Mouse (Mus musculus) common myeloid progenitor, adult 5-6 weeks (primary cell): ENCODE results near the gene S100a10. TPM values are rescaled to one million over a fixed set of nuclear protein-coding genes. Genes with fewer than 3 reads are reported as not detected.

Experiments
- ATAC-seq: replicated peaks from 2 replicates; pipeline ENCODE4 v1.8.0; 2016; ENCODE audit warnings: low read depth, mild to moderate bottlenecking, moderate TSS enrichment, inconsistent platforms; ENCODE audit not compliant: poor library complexity, severe bottlenecking
- total RNA-seq: library from RNA; stranded (forward); fragments of 200-1000, 187-1606 nt; gene quantifications from 2 replicates; pipeline ENCODE4 v1.2.3, GENCODE M21; 2017

The S100a10 gene
- total RNA-seq: 282 and 405 TPM in 2 replicates

DNA sequence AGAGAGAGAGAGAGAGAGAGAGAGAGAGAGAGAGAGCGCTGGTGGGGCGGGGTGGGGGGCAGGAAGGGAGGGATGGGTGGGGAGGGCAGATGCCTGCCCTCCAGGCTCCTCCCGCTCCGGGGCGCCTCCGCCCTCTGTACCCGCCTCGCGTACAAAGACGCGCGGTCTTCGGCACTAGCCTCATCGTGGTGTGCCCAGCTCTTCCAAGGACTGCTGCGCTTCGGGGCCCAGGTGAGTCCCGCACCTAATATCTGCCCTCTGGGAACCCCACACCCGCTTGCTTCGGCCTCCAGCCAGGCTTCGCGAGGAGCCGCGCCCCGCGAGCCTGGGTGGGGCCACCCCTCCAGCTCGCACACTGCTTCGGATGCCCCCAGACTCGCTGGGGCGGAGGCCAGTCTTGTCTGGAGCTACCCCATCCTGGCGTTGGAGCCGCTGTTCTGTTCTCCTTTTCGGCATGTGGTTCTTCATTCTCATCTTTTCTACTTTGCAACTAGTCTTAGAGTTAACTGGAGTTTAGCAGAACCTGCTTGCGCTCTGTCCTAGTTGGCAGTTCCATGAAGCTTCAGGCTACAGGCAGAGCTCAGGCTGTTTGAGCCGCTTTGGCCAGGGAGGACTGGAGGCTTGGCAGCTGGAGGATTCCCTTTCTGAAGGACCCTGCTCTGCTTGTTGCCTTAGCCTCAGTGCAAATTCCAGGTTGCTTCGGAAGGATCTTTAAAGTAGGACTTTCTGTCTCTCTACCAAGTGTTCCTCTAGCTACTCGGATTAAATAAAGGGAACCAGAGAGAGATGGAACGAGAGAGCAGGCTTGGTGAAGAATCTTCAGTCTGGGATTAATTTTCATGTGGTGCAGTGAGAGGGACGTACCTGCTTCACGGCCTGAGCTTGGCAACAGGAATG is at the start of gene S100a10:
S100a10 (plus strand) TSS at position 100 of the 897 bp plus-strand sequence.
- peak; percentile 48 for ATAC-seq

- ATAC-seq: peak; percentile 97
Observed at GRCm38 (mm10) chr3:93505960-93506863, 48.7 kb upstream of the S100a10 start.

DNA sequence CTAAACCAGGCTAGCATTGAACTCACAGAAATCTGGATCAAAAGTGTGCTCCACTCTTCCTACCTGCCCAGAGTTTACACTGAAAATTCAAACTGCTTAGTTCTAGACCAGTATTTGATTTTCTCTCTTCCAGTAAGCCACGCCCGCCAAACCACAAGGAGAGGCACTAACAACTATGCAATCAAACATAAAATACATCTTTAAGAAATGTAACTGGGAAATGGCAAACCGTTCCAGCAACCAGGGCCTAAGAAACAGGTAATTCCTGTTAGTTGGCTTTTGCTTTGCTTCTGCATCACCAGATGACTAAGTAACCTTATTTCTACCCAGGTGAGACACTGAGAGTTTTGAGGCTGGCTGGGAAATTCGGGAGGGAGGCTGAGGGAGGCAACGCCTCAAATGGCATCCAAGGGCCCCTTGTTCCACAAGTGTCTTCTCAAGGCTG is 48.0 kb upstream of the S100a10 start:
- ATAC-seq: no peak

DNA sequence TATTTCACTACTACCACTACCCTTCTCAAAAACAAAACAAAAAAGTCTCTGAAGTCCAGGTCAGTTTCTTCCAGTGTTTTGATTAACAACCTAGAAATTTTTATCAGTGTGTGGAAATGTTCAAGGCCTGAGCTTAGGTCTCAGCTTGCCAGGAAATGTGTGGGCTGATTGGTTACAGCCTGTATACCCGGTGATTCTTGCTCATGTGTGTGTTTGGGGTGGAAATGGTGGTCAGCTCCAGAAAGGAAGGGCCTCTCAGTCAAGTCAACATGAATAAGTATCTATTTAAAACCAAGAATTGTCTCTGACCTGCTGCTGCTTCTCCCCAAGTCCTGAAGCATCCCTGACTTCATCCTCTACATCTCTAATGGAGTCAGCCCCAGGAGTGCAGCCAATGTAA is 45.6 kb upstream of the S100a10 start:
- ATAC-seq: no peak

GRCm38 (mm10) chr3:93511036-93511435 is 43.8 kb upstream of the S100a10 start:
- ATAC-seq: no peak

- ATAC-seq: no peak
Observed at GRCm38 (mm10) chr3:93511801-93512200, 43.1 kb upstream of the S100a10 start.

- ATAC-seq: no peak
Observed at GRCm38 (mm10) chr3:93512386-93513101, 42.3 kb upstream of the S100a10 start.

- ATAC-seq: no peak
Observed at GRCm38 (mm10) chr3:93514628-93515027, 40.3 kb upstream of the S100a10 start.

DNA sequence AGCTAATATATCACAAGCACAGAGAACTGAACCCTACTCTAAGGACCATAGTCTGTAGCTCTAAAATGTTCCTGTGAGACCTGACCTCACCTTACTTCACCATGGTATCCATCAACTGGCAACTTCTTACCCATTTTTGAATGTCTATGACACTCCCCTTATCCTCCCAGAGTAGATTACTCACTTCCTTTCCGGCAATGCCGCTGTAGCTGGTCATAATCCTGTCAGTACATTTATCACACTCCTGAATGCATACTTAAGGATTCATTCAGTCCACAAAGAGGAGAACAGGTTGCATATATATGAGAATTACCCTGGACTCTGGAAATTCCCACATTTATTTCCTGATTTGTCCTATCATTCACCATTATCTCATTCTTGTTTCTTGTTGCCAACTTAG is 37.5 kb upstream of the S100a10 start:
- ATAC-seq: no peak

GRCm38 (mm10) chr3:93519856-93520329 is 35.0 kb upstream of the S100a10 start:
- no peak for ATAC-seq

GRCm38 (mm10) chr3:93520330-93521193 is 34.3 kb upstream of the S100a10 start, which contains the start of gene S100a11:
Gene S100a11 (plus strand): TSS chr3:93520488.
- ATAC-seq: peak; percentile 73

DNA sequence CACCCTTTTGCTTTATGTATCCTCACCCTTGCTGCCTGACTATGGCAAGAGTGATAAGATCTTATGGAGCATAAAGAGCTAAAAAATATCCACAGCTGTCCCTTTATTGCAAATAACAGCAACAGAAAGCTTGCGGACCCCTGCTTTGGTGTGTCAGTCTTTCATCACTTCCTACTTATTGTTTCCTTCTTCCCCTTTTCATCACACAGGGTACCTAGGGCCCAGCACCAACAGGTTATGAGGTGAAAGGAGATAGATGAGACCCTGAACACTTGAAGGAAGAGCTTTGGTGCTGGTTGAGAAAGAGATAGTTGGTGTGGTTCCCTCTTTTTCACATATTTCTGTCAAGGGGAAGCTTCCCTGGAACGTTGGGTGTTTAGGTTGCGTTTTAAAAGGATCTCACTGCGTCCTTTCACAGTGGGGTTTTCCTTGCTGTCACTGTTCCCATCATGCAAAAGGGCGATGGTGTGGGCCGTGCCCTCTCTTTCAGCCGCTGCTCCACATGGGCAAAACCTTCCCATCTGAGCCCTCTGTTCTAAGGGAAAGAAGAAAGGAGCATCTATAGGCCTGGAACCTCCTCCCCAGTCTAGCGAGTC is 33.3 kb upstream of the S100a10 start:
- ATAC-seq: peak; percentile 40; the same call in 1 of the 2 replicates

DNA sequence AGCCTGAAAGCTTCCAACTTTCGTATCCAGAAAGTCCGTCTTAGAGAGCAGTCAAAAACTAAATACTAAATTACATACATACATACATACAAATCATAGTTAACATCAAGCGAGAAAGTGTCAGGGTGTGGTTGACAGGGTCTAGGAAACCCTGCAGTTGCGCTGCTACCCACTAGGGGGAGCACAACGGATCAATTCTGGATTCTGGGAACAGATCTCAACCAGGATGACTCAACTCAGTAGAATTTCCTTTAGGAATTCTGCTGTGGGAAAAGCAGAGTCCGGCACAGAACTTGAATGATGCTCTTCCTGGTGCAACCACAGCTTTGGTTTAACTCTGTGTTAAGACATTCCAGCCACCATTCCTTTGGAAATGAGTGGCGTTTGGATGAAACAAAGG is 32.3 kb upstream of the S100a10 start:
- peak; percentile 33; the same call in 1 of the 2 replicates for ATAC-seq

DNA sequence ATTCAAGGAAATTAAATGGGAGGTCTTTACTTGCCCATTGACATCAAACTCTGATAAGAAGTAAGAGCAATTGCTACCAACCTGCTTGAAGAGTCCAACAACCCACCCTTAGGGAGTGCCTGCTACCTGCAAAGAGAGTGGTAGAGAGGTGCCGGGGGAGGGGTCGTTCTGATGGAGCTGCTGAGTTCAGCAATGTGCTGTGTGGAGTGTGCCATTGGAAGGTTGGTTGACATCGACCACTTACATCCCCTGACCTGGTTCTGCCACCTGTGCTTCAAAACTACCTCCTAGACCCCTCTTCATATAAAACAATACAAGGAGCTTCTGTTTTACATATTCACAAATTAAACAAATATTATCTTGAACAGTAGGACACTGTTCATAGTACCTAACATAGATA is 27.6 kb upstream of the S100a10 start:
- no peak for ATAC-seq

DNA sequence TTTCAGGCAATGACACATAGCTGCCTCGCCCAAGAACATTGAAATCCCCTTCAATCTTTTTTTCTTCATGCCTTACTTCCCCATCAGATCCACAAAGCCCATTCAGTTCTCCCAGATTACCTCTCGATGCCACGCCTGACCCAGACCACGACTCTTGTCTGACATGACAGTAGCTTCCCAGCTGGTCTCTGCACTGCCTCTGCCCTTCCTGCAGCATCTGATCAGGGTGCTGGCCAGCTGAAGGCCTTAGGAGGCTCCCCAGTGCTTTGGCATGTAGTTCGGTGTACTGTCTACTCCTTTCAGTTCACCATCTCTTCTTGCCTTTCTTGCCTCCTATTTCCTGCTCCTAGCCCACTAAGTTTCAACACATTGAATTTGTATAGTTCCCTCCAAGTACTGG is 26.1 kb upstream of the S100a10 start:
- ATAC-seq: no peak

DNA sequence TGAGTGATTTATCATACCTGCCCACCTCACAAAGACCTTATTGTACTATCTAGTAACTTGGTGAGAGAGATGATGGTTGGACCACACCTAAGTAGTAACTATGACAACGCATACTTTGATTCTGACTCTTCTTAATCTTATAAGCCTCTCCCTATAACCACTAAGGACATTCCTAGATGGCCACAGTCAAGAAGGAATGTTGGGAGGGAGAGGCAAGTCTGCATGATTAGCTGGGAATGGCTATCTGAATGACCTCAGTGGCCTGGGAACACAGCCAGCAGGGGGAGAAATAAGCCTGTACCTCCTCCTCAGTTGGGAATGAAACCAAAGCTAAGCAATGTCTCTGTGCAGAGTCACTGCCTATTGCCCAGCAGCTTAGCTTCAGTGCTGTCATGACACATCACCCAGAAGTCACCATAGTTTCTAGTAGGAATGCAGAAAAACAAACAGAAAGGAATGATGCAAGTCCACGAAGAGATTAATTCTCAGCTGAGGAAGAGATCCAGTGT is 17.8 kb upstream of the S100a10 start:
- ATAC-seq: 0 out of 2 replicates have a peak, but pooled peaks have one; percentile 47

- ATAC-seq: no peak
Observed at GRCm38 (mm10) chr3:93538486-93538885, 16.4 kb upstream of the S100a10 start.

DNA sequence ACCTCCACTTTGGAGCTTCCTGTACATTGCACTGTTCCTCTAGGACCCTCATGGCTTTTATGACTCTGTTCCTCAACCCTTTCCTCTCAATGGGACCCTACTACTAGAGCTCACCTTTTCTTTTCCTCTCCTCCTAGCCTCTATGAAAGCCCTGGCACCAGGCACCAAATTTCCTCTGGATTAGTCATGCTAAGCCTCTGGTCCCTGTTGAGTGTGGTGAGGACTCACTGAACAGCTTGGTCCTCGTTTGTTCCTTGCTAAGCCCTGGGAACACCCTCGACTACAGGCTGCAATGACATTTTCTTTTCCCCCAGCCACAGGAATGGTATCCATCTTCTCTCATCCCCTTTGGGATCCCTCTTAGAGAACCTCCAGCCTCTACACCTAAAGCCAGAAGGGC is 13.4 kb upstream of the S100a10 start:
- no peak for ATAC-seq
